Mouse (Mus musculus) embryonic facial prominence, embryonic 14.5 days (tissue): ENCODE measurements around the gene Gmeb2. TPM values are rescaled to one million over a fixed set of nuclear protein-coding genes. Genes with fewer than 3 reads are reported as not detected.

Source experiments
- ATAC-seq: fragments of 200-750 bp; cut with Nextera tagmentation; 2 replicates; pipeline ENCODE4 v1.8.0; 2017; ENCODE audit warnings: low read depth, moderate number of reproducible peaks, moderate TSS enrichment
- DNase-seq: peaks from one replicate; pipeline ENCODE4 v3.0.0-alpha.2; 2015; ENCODE audit warnings: low spot score
- H3K27ac ChIP-seq: fragments of 300-500 bp; sonication (generic); replicated peaks from 2 replicates; pipeline ENCODE4 v1.5.1; 2014; ENCODE audit warnings: low read depth, mild to moderate bottlenecking, low read length, moderate library complexity
- H3K27me3 ChIP-seq: fragments of 300-500 bp; sonication (generic); replicated peaks from 2 replicates; pipeline ENCODE4 v1.6.1; 2014; ENCODE audit warnings: low read length; ENCODE audit not compliant: control insufficient read depth, insufficient read depth
- H3K36me3 ChIP-seq: fragments of 300-500 bp; sonication (generic); 2 replicates; pipeline ENCODE4 v1.6.1; 2014; ENCODE audit warnings: low read length, mixed read lengths; ENCODE audit not compliant: control insufficient read depth, insufficient read depth
- H3K4me1 ChIP-seq: fragments of 300-500 bp; sonication (generic); 2 replicates; pipeline ENCODE4 v1.6.1; 2014; ENCODE audit warnings: antibody characterized with exemption, low read length; ENCODE audit not compliant: control insufficient read depth, insufficient read depth
- H3K4me2 ChIP-seq: fragments of 300-500 bp; sonication (generic); 2 replicates; pipeline ENCODE4 v1.6.1; 2014; ENCODE audit warnings: low read depth, mild to moderate bottlenecking, low read length, moderate library complexity, mixed read lengths
- H3K4me3 ChIP-seq: fragments of 300-500 bp; sonication (generic); 2 replicates; pipeline ENCODE4 v1.5.1; 2014; ENCODE audit warnings: low read depth, mild to moderate bottlenecking, low read length
- H3K9ac ChIP-seq: fragments of 300-500 bp; sonication (generic); 2 replicates; pipeline ENCODE4 v1.6.1; 2014; ENCODE audit warnings: low read depth, mild to moderate bottlenecking, low read length, moderate library complexity, mixed read lengths
- H3K9me3 ChIP-seq: fragments of 300-500 bp; sonication (generic); 2 replicates; pipeline ENCODE4 v1.6.1; 2016; ENCODE audit warnings: low read length; ENCODE audit not compliant: control insufficient read depth
- WGBS: fragments of 180-500 bp; shearing (Covaris S2); extraction: QIAGEN DNeasy Blood & Tissue Kit; methylation state at CpG from one replicate; pipeline ENCODE4 v1.1.7; 2014; 5-methylcytosine and 5-hydroxymethylcytosine counted together
- polyA plus RNA-seq: library from polyadenylated mRNA; unstranded; fragments of >200 nt; fragmentation: Nextera tagmentation; extraction: Ambion mirVana; gene quantifications from 2 replicates; pipeline ENCODE4 v1.2.1, GENCODE M21; 2014

Gene Gmeb2
- polyA plus RNA-seq, 1 experiment from 2014 or later, result 13.5 TPM

DNA sequence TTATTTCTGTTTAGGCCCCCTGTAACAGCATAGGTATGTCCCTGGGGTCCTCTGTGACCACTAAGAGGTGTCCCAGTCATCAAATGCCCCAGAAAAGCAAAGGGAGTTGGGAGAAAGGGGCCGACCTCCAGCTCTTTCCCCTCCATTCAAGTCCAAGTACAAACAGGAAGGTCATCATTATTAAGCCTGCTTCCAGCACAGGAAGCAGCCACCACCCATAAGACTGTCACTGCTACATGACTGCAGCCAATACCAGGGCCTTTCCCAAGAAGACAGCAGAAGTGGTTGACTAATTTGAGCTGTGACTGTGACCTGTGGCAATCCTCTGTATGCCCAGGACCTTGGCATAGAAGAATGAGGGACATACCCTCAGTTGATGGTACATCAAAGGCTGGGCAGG, 59.5 kb downstream of the Gmeb2 start:
- Histone ChIP-seq H3K4me3 (no peak overlapping the region), H3K27me3 (no peaks in the 10 kb centered on the region), H3K4me1 (no peaks in the 10 kb centered on the region), H3K9ac (no peak overlapping the region), H3K27ac (no peak overlapping the region), H3K36me3 (no peaks in the 10 kb centered on the region), H3K9me3 (no peaks in the 10 kb centered on the region), H3K4me2 (no peak overlapping the region)
- DNase-seq (no peak), ATAC-seq (no peak)
- WGBS, result 80% methylated on average over 1 of the region's 1 CpGs

DNA sequence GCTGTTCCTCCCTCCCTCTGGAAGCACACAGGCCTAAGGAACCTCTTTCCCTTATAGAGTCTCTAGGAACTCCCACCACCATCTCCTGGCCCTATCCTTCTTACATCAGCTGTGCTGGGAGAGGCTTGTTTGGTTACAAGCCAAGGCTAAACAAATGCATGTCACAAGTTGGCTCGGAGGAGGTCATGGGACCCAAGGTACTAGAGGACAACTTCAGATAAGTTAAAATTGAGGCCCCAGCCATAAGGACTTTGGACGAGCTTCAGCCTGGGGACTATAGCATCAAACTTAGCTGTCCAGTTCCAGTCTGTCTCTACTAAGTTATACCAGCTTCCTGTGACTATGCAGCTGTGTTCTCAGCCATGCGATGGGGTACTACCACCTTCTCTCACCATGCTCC, 60.7 kb downstream of the Gmeb2 start:
- Histone ChIP-seq H3K4me3 (no peak overlapping the region), H3K36me3 (no peaks in the 10 kb centered on the region), H3K9ac (no peak overlapping the region), H3K27me3 (no peaks in the 10 kb centered on the region), H3K9me3 (no peaks in the 10 kb centered on the region), H3K4me1 (no peaks in the 10 kb centered on the region), H3K4me2 (no peak overlapping the region), H3K27ac (no peak overlapping the region)
- DNase-seq, result no peak
- ATAC-seq, result no peak
- 91% methylated on average over 3 of the region's 3 CpGs for WGBS

GRCm38 (mm10) chr2:181224994-181225393, 62.8 kb downstream of the Gmeb2 start:
- DNase-seq (no peak), ATAC-seq (no peak)
- Histone ChIP-seq H3K9me3 (no peaks in the 10 kb centered on the region), H3K27ac (no peak overlapping the region), H3K4me2 (no peak overlapping the region), H3K9ac (no peak overlapping the region), H3K4me1 (peaks cover 5% of the 10 kb centered on the region), H3K4me3 (no peak overlapping the region), H3K36me3 (no peaks in the 10 kb centered on the region), H3K27me3 (no peaks in the 10 kb centered on the region)
- WGBS, result 84% methylated on average over 2 of the region's 2 CpGs

GRCm38 (mm10) chr2:181220361-181220760, 67.5 kb downstream of the Gmeb2 start:
- H3K9ac ChIP-seq, result peak overlapping the region; percentile 14; the same call in 1 of the 2 replicates
- peak overlapping the region; percentile 60 for H3K4me2 ChIP-seq
- peaks cover 13% of the 10 kb centered on the region for H3K4me1 ChIP-seq
- ATAC-seq (no peak), DNase-seq (no peak)
- no peaks in the 10 kb centered on the region for H3K27me3 ChIP-seq
- peak overlapping the region; percentile 45; the same call in 1 of the 2 replicates for H3K27ac ChIP-seq
- 24% methylated on average over 2 of the region's 2 CpGs for WGBS
- no peaks in the 10 kb centered on the region for H3K36me3 ChIP-seq
- H3K9me3 ChIP-seq, result no peaks in the 10 kb centered on the region
- H3K4me3 ChIP-seq, result peak overlapping the region; percentile 22

- Histone ChIP-seq H3K4me3 (peak within 1 kb of the TSS; percentile 22), H3K9ac (peak within 1 kb of the TSS; percentile 14; the same call in 1 of the 2 replicates), H3K4me2 (peak within 1 kb of the TSS; percentile 60), H3K27me3 (no peaks in the 10 kb centered on the region), H3K36me3 (no peaks in the 10 kb centered on the region), H3K9me3 (no peaks in the 10 kb centered on the region), H3K27ac (peak within 1 kb of the TSS; percentile 54; the same call in 1 of the 2 replicates), H3K4me1 (peaks cover 13% of the 10 kb centered on the region)
- 2% methylated on average over 25 of the region's 25 CpGs for WGBS
- peak; percentile 90 for DNase-seq
- ATAC-seq, result peak; percentile 93
Measured at GRCm38 (mm10) chr2:181219538-181220216, 68.2 kb downstream of the Gmeb2 start, which contains the start of gene Fndc11. Gene Fndc11, plus strand, starts transcription at chr2:181220013.

- Histone ChIP-seq H3K4me1 (peaks cover 13% of the 10 kb centered on the region), H3K27me3 (peaks cover 2% of the 10 kb centered on the region), H3K4me3 (no peak overlapping the region), H3K36me3 (no peaks in the 10 kb centered on the region), H3K9ac (no peak overlapping the region), H3K9me3 (no peaks in the 10 kb centered on the region), H3K27ac (no peak overlapping the region), H3K4me2 (peak overlapping the region; percentile 60; the same call in 1 of the 2 replicates)
- no peak for DNase-seq
- WGBS, result 70% methylated on average over 5 of the region's 5 CpGs
- ATAC-seq, result no peak
Measured at GRCm38 (mm10) chr2:181218881-181219485, 68.9 kb downstream of the Gmeb2 start.

DNA sequence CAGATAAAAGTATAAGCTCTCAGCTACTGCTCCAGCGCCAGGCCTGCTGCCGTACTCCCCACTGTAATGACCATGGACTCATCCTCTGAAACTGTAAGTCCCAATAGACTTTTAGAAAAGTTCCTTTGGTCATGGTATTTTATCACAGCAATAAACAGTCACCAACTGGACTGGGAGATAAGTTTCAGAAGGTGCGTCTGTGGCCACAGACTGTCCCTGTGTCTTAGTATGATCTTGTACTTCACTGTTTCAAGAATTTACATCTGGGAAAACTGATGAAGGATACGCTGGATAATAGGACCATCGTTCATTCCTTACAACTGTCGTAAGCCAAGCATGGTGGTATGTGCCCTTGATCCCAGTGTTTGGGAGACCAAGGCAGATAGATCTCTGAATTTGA, 71.8 kb downstream of the Gmeb2 start:
- DNase-seq, result no peak
- H3K27ac ChIP-seq, result no peak overlapping the region
- WGBS, result 88% methylated on average over 6 of the region's 6 CpGs
- no peak overlapping the region for H3K4me3 ChIP-seq
- H3K9ac ChIP-seq, result no peak overlapping the region
- ATAC-seq, result no peak
- peaks cover 32% of the 10 kb centered on the region for H3K27me3 ChIP-seq
- no peaks in the 10 kb centered on the region for H3K36me3 ChIP-seq
- H3K9me3 ChIP-seq, result no peaks in the 10 kb centered on the region
- no peak overlapping the region for H3K4me2 ChIP-seq
- peaks cover 19% of the 10 kb centered on the region for H3K4me1 ChIP-seq

GRCm38 (mm10) chr2:181213021-181213445, 74.8 kb downstream of the Gmeb2 start, which contains the start of gene Srms:
Gene Srms, minus strand, starts transcription at chr2:181213185.
- H3K36me3 ChIP-seq, result no peaks in the 10 kb centered on the region
- no peak within 1 kb of the TSS for H3K27ac ChIP-seq
- H3K27me3 ChIP-seq, result peaks cover 36% of the 10 kb centered on the region
- 1% methylated on average over 17 of the region's 17 CpGs for WGBS
- DNase-seq (peak; percentile 23), ATAC-seq (peak; percentile 60; the same call in 1 of the 2 replicates)
- peak within 1 kb of the TSS; percentile 49 for H3K4me2 ChIP-seq
- no peaks in the 10 kb centered on the region for H3K9me3 ChIP-seq
- H3K9ac ChIP-seq, result peak within 1 kb of the TSS; percentile 34; the same call in 1 of the 2 replicates
- H3K4me3 ChIP-seq, result peak within 1 kb of the TSS; percentile 29
- H3K4me1 ChIP-seq, result peaks cover 6% of the 10 kb centered on the region; the same call in 1 of the 2 replicates
